Mouse (Mus musculus) right cerebral cortex, postnatal 4 days (tissue): ENCODE measurements around the gene Fthl17e.
A peak's percentile ranks its signal among the peaks of the same experiment; 100 is the strongest.
"Not testable (repeated sequence)": the region's sequence is repeated elsewhere in the genome, so short reads cannot be mapped to it uniquely, and the experiment has no call there.

ENCODE experiments used
- DNase-seq: peaks from one replicate; pipeline ENCODE4 v3.0.0-alpha.2; 2022

Fthl17e gene

GRCm38 (mm10) chrX:9033193-9033592, at the start of gene Fthl17e:
Gene Fthl17e (plus strand): TSS chrX:9033493.
- DNase-seq, result not testable (repeated sequence)

GRCm38 (mm10) chrX:8986655-8987054, 46.6 kb upstream of the Fthl17e start, which contains the start of gene Fthl17d:
Gene Fthl17d (minus strand): TSS chrX:8986755.
- DNase-seq, result not testable (repeated sequence)

GRCm38 (mm10) chrX:9016079-9016478, 17.2 kb upstream of the Fthl17e start:
- no peak for DNase-seq

- DNase-seq, result no peak
Measured at GRCm38 (mm10) chrX:9019481-9019880, 13.8 kb upstream of the Fthl17e start.

GRCm38 (mm10) chrX:9041611-9042010, 8.3 kb downstream of the Fthl17e start:
- DNase-seq, result not testable (repeated sequence)

- peak; percentile 78 for DNase-seq
Measured at GRCm38 (mm10) chrX:9060952-9061351, 27.7 kb downstream of the Fthl17e start.

GRCm38 (mm10) chrX:9062101-9062500, 28.8 kb downstream of the Fthl17e start:
- DNase-seq, result no peak

- not testable (repeated sequence) for DNase-seq
Measured at GRCm38 (mm10) chrX:9062715-9063114, 29.4 kb downstream of the Fthl17e start, which contains the start of gene Fthl17f. Gene Fthl17f (plus strand): TSS chrX:9063015.

- DNase-seq, result peak; percentile 86
Measured at GRCm38 (mm10) chrX:9077699-9078098, 44.4 kb downstream of the Fthl17e start.
